Mouse (Mus musculus): Measurements from ENCODE around the gene Tprg.

Gene Tprg

DNA sequence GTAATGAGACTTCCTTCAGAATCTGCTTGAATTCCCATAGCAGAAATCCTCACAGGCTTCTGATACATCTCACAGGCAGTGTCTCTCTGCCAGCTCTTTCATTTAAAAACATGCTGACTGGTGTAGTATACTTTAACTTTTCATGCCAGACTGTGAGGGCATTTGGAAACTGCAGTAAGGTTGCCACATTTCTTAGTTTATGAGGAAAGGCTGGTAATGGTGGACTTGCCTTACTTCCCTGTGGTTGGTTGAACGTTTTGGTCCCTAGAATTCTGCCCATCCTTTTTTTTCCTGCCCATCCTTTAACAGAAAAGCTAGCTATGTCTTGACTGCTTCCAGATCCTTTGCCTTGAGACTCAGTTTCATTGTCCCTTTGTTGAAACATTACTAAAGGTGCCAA lies 138.8 kb downstream of the Tprg start:
- no peak for DNase-seq (ENCODE audit: low spot score in 2 of 2)

DNA sequence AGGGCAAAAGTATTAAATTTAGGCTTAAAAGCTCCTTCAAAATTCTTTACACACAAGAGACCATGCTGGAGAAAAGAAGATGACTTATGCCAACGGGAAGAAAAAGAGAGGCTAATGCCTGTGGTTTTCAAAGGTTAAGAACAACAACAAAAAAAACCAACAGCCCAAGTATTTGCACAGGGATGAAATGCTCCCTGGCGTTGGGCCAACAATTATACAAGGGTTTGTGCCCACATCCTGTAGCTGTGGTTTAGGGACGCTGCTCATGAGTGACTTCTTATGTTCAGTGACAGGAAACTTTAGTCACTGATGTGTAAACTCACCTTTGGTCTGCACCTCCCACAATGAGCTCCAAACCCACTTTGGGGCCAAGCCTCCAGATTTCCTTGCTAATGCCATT lies 139.6 kb downstream of the Tprg start:
- DNase-seq (ENCODE audit: low spot score in 2 of 2): no peak

DNA sequence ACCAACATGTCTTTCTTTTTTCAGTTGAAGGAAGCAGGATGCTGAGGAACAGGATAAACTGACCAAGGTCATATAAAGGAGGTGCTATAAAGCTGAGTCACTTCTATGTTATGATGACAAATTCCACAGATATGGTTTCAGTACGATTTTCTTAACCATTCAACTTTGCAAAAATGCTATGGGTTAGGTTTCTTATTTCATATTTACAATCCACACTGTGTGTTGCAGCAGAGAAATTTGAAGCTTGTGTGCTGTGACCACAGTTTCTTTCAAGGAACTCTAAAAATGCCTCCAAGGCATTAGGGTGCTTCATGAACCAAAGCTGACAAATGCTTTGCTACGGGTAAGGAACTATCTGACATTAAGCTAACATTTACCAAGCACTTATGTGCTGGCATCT lies 153.4 kb downstream of the Tprg start:
- DNase-seq (ENCODE audit: low spot score in 2 of 2): no peak

DNA sequence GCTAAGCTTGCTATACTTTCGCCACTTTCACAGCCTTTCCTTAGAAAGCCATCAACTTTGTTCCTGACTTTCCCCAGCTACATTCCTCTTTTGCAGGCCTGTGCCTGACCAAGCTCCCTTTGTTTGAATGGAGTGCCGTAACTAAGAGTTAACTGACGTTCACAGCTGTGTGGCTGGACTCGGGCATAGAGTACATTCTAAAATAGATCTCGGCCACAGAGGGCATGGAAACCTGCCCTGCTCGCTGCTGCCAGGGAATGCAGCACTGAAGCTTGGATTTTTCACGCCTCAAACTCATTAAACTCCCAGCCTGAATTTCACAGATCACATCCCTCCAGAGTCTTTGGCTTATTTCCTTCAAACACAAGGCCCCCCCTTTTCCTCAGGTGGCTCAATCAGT lies 159.0 kb downstream of the Tprg start:
- no peak for DNase-seq (ENCODE audit: low spot score in 2 of 2)

DNA sequence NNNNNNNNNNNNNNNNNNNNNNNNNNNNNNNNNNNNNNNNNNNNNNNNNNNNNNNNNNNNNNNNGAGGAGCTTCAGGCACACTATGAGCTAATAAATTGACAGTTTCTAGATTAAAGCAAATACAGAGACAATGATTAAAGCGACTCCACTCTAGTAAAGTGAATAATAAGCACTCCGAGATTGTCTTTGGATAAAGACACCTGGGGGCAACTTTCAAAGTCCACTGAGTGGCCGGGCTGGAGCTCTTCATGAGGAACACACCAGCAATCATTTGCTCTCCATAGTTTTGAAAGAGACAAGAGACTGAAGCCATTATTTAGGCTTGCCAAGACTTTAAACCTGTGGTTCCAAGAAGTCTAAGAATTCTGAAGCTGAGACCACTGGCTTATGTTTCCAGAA lies 164.9 kb downstream of the Tprg start:
- no peak for DNase-seq (ENCODE audit: low spot score in 2 of 2)

DNA sequence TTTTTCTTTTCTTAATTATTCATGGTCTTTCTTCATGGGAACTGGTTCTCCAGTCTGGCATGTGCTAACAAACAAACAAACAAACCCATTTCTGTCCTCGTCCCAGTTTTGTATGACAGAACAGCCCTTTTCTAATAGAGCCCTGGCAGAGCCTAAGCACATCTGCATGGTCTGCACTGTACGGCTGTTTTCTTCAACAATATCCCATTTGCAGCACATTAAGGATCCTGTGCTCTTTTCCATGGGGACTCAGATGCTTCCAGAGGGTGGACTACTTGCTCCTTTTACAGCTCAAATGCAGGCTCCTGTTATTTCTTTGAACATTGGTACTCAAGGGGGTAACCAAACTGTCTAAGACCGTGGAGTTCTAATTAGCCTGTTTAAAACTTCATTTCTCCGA lies 178.1 kb downstream of the Tprg start:
- no peak for DNase-seq (ENCODE audit: low spot score in 2 of 2)

DNA sequence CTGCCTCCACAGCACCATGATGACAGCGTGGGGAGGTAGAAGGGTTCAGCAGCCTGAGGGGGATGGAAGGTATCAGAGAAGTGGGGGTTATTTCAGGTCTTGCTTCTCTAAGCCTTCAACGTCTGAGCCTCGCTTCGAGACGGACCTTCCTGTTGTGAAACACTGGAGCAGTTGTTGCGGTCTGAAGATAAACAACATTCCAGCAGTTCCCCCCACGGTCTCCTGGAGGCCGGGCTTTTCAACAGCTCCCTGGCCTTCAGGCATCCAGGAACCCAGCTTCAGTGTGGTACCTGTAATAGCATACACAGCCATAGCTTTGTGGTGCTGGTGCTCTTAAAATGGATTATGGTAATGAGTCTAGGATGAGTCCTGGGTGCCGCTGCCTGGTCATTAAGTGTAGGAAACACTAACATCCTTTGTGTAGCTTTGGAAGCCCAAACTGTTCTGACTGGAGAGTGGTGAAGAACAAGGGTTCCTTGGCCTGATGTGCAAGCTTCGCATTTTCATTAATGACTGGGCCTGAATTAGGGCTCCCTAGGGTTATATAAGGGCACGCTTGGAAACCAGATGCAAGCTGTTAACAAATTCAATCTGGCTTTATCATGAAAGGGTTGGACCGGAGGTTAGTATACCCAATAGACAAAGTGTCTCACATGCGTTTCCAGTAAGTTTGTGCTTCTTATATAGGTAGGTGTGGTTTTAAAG lies 179.0 kb downstream of the Tprg start:
- peak; percentile 15 to 29 for DNase-seq (ENCODE audit: low spot score in 2 of 2)

DNA sequence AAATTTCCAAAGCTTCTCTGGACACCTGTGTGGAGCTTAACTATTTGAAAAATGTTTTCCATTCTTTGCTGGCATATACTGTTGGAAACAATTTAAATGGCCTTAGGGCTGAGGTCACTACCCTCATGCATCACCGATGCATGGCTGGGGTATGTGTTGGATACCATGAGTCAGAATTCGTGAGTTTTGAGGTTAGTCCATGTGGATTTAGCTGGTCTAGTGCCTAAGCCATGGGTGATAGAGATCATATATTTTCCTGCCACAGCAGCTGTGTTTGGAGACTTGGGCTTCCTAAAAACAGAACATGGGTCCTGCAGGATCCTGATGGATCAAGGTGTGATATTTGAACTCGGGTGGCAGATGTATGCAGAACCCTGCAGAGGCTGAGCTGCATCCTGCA lies 181.4 kb downstream of the Tprg start:
- DNase-seq (ENCODE audit: low spot score in 2 of 2): no peak

DNA sequence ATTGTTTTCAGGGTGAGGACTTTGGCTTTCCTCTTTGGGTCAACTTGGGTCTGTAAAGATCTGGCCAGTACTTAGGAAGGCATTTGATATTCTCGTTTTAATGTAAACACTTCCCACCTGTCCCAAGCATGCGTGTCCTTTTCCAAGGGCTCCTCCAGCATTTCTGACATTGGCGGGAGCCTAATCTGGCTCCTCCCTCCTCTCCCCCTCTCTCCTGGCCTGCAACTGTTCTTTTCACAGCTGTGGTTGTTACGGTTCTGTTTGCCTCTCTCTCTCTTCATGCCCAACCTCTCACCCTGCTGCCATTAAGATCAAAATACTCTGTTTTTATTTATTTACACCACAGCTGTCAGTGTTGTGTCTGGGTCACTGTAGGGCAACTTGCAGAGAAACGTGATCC lies 182.0 kb downstream of the Tprg start:
- DNase-seq (ENCODE audit: low spot score in 2 of 2): no peak

Data from right cerebral cortex, adult 2 months (tissue).